ENCODE assay signal across 22 mouse cellular contexts in genomic region chr19:46886826-46887225, GRCm38 (mm10).
A peak's percentile ranks its signal among the peaks of the same experiment; 100 is the strongest.
DNase-seq lines count a peak whose midpoint lies in the region; ATAC-seq lines count a peak whose summit lies in the region.
"Had no signal": no experiment of that assay in that cellular context is flagged by ENCODE, and none has a peak within 500 bp of the region (broad histone marks: within the 10 kb centered on the region; RNA-seq: fewer than 3 reads in every experiment).

No protein-coding gene starts in this region.

- H3K4me1 ChIP-seq in intestine, embryonic 15.5 days (replicated peaks): no peaks in the 10 kb centered on the region
- no peaks in the 10 kb centered on the region for H3K4me1 ChIP-seq in intestine, embryonic 16.5 days (ENCODE audit: control insufficient read depth, insufficient read depth, low read length)
- H3K4me1 ChIP-seq in kidney, embryonic 15.5 days: no peaks in the 10 kb centered on the region
- H3K4me1 ChIP-seq: heart, embryonic 15.5 days; lung, embryonic 15.5 days had no signal

- peak; percentile 17 for DNase-seq in urinary bladder, adult 2 months (ENCODE audit: low spot score)
- no peak for DNase-seq in urinary bladder, postnatal 14 days (ENCODE audit: low spot score)
- peak; percentile 67 for DNase-seq in lung, postnatal 36 days
- DNase-seq in right cerebral cortex, postnatal 36 days (ENCODE audit: low spot score in 2 of 2): no peak
- DNase-seq: B cell, adult 2 months; cerebellum, adult 8-10 months; cerebellum, postnatal 25 days; kidney, adult 11 months; kidney, postnatal 36 days; layer of hippocampus, postnatal 36 days; liver; right cerebral cortex, adult 18-20 months; right cerebral cortex, postnatal 4 days had no signal

- no peak overlapping the region for H3K9ac ChIP-seq in intestine, embryonic 15.5 days
- H3K9ac ChIP-seq in intestine, embryonic 16.5 days (ENCODE audit: low read depth, low read length): no peak overlapping the region
- H3K9ac ChIP-seq in kidney, embryonic 15.5 days: no peak overlapping the region
- H3K9ac ChIP-seq: heart, embryonic 15.5 days; liver, embryonic 14.5 days; lung, embryonic 15.5 days had no signal

- H3K27me3 ChIP-seq in intestine, embryonic 15.5 days (replicated peaks): no peaks in the 10 kb centered on the region
- H3K27me3 ChIP-seq in intestine, embryonic 16.5 days (replicated peaks; ENCODE audit: control insufficient read depth, insufficient read depth, low read length): no peaks in the 10 kb centered on the region
- H3K27me3 ChIP-seq in kidney, embryonic 15.5 days: no peaks in the 10 kb centered on the region
- H3K27me3 ChIP-seq: heart, embryonic 15.5 days; lung, embryonic 15.5 days had no signal

- 83% methylated on average over 7 of the region's 7 CpGs for WGBS in intestine, embryonic 15.5 days
- WGBS in intestine, embryonic 16.5 days: 85% methylated on average over 7 of the region's 7 CpGs
- 87% methylated on average over 7 of the region's 7 CpGs for WGBS in kidney, embryonic 15.5 days

- H3K36me3 ChIP-seq in intestine, embryonic 15.5 days: peaks cover 31% of the 10 kb centered on the region
- H3K36me3 ChIP-seq in intestine, embryonic 16.5 days (ENCODE audit: control insufficient read depth, insufficient read depth, low read length): peaks cover 15% of the 10 kb centered on the region
- peaks cover 99% of the 10 kb centered on the region for H3K36me3 ChIP-seq in kidney, embryonic 15.5 days

- no peaks in the 10 kb centered on the region for H3K9me3 ChIP-seq in intestine, embryonic 15.5 days
- no peaks in the 10 kb centered on the region for H3K9me3 ChIP-seq in intestine, embryonic 16.5 days (ENCODE audit: control insufficient read depth, low read length)
- H3K9me3 ChIP-seq in kidney, embryonic 15.5 days (replicated peaks): no peaks in the 10 kb centered on the region
- H3K9me3 ChIP-seq: heart, embryonic 15.5 days; lung, embryonic 15.5 days had no signal

- no peak overlapping the region for H3K4me3 ChIP-seq in intestine, embryonic 15.5 days (replicated peaks)
- no peak overlapping the region for H3K4me3 ChIP-seq in intestine, embryonic 16.5 days (ENCODE audit: low read length)
- H3K4me3 ChIP-seq in kidney, embryonic 15.5 days (replicated peaks): no peak overlapping the region
- H3K4me3 ChIP-seq: heart, embryonic 15.5 days; lung, embryonic 15.5 days had no signal

- no peak for ATAC-seq in intestine, embryonic 15.5 days
- ATAC-seq in intestine, embryonic 16.5 days: no peak
- ATAC-seq in kidney, embryonic 15.5 days (replicated peaks; ENCODE audit: low FRiP score): no peak
- ATAC-seq: forebrain, embryonic 16.5 days; midbrain, embryonic 16.5 days had no signal

- no peak overlapping the region for H3K4me2 ChIP-seq in intestine, embryonic 15.5 days (replicated peaks)
- no peak overlapping the region for H3K4me2 ChIP-seq in intestine, embryonic 16.5 days (ENCODE audit: low read depth, low read length)
- no peak overlapping the region for H3K4me2 ChIP-seq in kidney, embryonic 15.5 days
- H3K4me2 ChIP-seq: heart, embryonic 15.5 days; lung, embryonic 15.5 days; midbrain, embryonic 11.5 days had no signal

- 0 out of 2 replicates have a peak overlapping the region, but pooled peaks have one; percentile 4 for H3K27ac ChIP-seq in intestine, embryonic 15.5 days
- no peak overlapping the region for H3K27ac ChIP-seq in intestine, embryonic 16.5 days (ENCODE audit: low read length)
- no peak overlapping the region for H3K27ac ChIP-seq in kidney, embryonic 15.5 days
- H3K27ac ChIP-seq: heart, embryonic 15.5 days; liver, embryonic 14.5 days; lung, embryonic 15.5 days had no signal

Comparison
In these comparisons a context has a peak if more than half of its experiments do, and no peak if none do; other contexts are left out.
1. DNase-seq: peak in urinary bladder, adult 2 months (single experiment) and lung, postnatal 36 days (single experiment); none in urinary bladder, postnatal 14 days (single experiment) and right cerebral cortex, postnatal 36 days (0 of 2).